23 mouse cellular contexts compared by ENCODE assay signal in genomic region chr7:47001125-47001899, GRCm38 (mm10). TPM values are rescaled to one million over a fixed set of nuclear protein-coding genes. Genes with fewer than 3 reads are reported as not detected.
DNase-seq lines count a peak whose midpoint lies in the region; ATAC-seq and TF ChIP-seq lines count a peak whose summit lies in the region.
"Had no signal": no experiment of that assay in that cellular context is flagged by ENCODE, and none has a peak within 500 bp of the region (broad histone marks: within the 10 kb centered on the region; RNA-seq: fewer than 3 reads in every experiment).

No protein-coding gene starts in this region.

- ATAC-seq in forebrain, embryonic 13.5 days = no peak
- ATAC-seq in forebrain, embryonic 11.5 days (replicated peaks; ENCODE audit: low FRiP score) = no peak
- no peak for ATAC-seq in intestine, embryonic 14.5 days (replicated peaks; ENCODE audit: low FRiP score, low TSS enrichment, low read depth)
- ATAC-seq in intestine, embryonic 16.5 days = no peak
- no peak for ATAC-seq in lung, embryonic 14.5 days (ENCODE audit: insufficient read depth)

- no peak for TF ChIP-seq POLR2A in myocyte (IDR thresholded peaks at IDR 0.05; ENCODE audit: insufficient read length, low read depth)

- peaks cover 90% of the 10 kb centered on the region for H3K79me2 ChIP-seq in myocyte (ENCODE audit: control insufficient read depth, insufficient read depth)

- H3K4me2 ChIP-seq in forebrain, embryonic 13.5 days = no peak overlapping the region
- H3K4me2 ChIP-seq in forebrain, embryonic 11.5 days (ENCODE audit: low read depth, low read length, severe bottlenecking) = no peak overlapping the region
- H3K4me2 ChIP-seq in intestine, embryonic 14.5 days (ENCODE audit: low read length) = peak overlapping the region; percentile 8; the same call in 1 of the 2 replicates
- H3K4me2 ChIP-seq in intestine, embryonic 16.5 days (ENCODE audit: low read depth, low read length) = no peak overlapping the region
- H3K4me2 ChIP-seq in lung, embryonic 14.5 days = 0 out of 2 replicates have a peak overlapping the region, but pooled peaks have one; percentile 2
- H3K4me2 ChIP-seq in myocyte (ENCODE audit: low read depth) = peak overlapping the region; percentile 47
- H3K4me2 ChIP-seq: heart, embryonic 15.5 days; limb, embryonic 13.5 days; midbrain, embryonic 13.5 days had no signal

- no peak for DNase-seq in forebrain, embryonic 11.5 days (ENCODE audit: low spot score)
- peak; percentile 42 for DNase-seq in intestine, embryonic 14.5 days (ENCODE audit: low spot score)
- DNase-seq in lung, embryonic 14.5 days = no peak
- DNase-seq in lung, postnatal 25 days (ENCODE audit: low spot score) = no peak
- DNase-seq in thymus, postnatal 25 days = no peak
- DNase-seq: adrenal gland, postnatal 25 days; cerebellum, adult 11-12 months; cerebellum, postnatal 14 days had no signal

- peak overlapping the region; percentile 40 for H3K27ac ChIP-seq in forebrain, embryonic 13.5 days
- H3K27ac ChIP-seq in forebrain, embryonic 11.5 days (ENCODE audit: low read depth, low read length) = no peak overlapping the region
- H3K27ac ChIP-seq in intestine, embryonic 14.5 days (ENCODE audit: low read depth) = peak overlapping the region; percentile 71; the same call in 1 of the 2 replicates
- H3K27ac ChIP-seq in intestine, embryonic 16.5 days (ENCODE audit: low read length) = no peak overlapping the region
- H3K27ac ChIP-seq in lung, embryonic 14.5 days (ENCODE audit: low read depth) = no peak overlapping the region; the same call in 1 of the 2 replicates

- H3K4me1 ChIP-seq in forebrain, embryonic 13.5 days = peaks cover 57% of the 10 kb centered on the region
- H3K4me1 ChIP-seq in forebrain, embryonic 11.5 days (replicated peaks; ENCODE audit: control insufficient read depth, insufficient read depth, low read length) = peaks cover 8% of the 10 kb centered on the region; the same call in 1 of the 2 replicates
- H3K4me1 ChIP-seq in intestine, embryonic 14.5 days (replicated peaks; ENCODE audit: control insufficient read depth, insufficient read depth, low read length) = peaks cover 37% of the 10 kb centered on the region
- H3K4me1 ChIP-seq in intestine, embryonic 16.5 days (ENCODE audit: control insufficient read depth, insufficient read depth, low read length) = peaks cover 46% of the 10 kb centered on the region
- peaks cover 19% of the 10 kb centered on the region for H3K4me1 ChIP-seq in lung, embryonic 14.5 days (ENCODE audit: insufficient read depth)

- no peak for TF ChIP-seq CTCF in lung, embryonic 14.5 days (IDR thresholded peaks at IDR 0.05; ENCODE audit: low read depth)

- H3K27me3 ChIP-seq in forebrain, embryonic 13.5 days = no peaks in the 10 kb centered on the region
- no peaks in the 10 kb centered on the region for H3K27me3 ChIP-seq in forebrain, embryonic 11.5 days (ENCODE audit: control insufficient read depth, insufficient read depth, low read length)
- no peaks in the 10 kb centered on the region for H3K27me3 ChIP-seq in intestine, embryonic 14.5 days (replicated peaks; ENCODE audit: control insufficient read depth, insufficient read depth, low read length)
- H3K27me3 ChIP-seq in intestine, embryonic 16.5 days (replicated peaks; ENCODE audit: control insufficient read depth, insufficient read depth, low read length) = no peaks in the 10 kb centered on the region
- no peaks in the 10 kb centered on the region for H3K27me3 ChIP-seq in lung, embryonic 14.5 days (ENCODE audit: insufficient read depth, low read length)
- H3K27me3 ChIP-seq in myocyte (ENCODE audit: control insufficient read depth, insufficient read depth, insufficient read length) = no peaks in the 10 kb centered on the region
- H3K27me3 ChIP-seq: heart, embryonic 15.5 days; limb, embryonic 13.5 days; midbrain, embryonic 13.5 days had no signal

- no peak overlapping the region for H3ac ChIP-seq in myocyte (ENCODE audit: control insufficient read depth, insufficient read length)

- peaks cover 30% of the 10 kb centered on the region for H3K36me3 ChIP-seq in forebrain, embryonic 13.5 days (ENCODE audit: poor library complexity, severe bottlenecking)
- H3K36me3 ChIP-seq in forebrain, embryonic 11.5 days (ENCODE audit: control insufficient read depth, insufficient read depth, low read length) = peaks cover 5% of the 10 kb centered on the region; the same call in 1 of the 2 replicates
- H3K36me3 ChIP-seq in intestine, embryonic 14.5 days (ENCODE audit: control insufficient read depth, insufficient read depth, low read length) = peaks cover 30% of the 10 kb centered on the region
- peaks cover 12% of the 10 kb centered on the region for H3K36me3 ChIP-seq in intestine, embryonic 16.5 days (ENCODE audit: control insufficient read depth, insufficient read depth, low read length)
- H3K36me3 ChIP-seq in lung, embryonic 14.5 days (ENCODE audit: insufficient read depth) = peaks cover 33% of the 10 kb centered on the region
- H3K36me3 ChIP-seq in myocyte (ENCODE audit: control insufficient read depth, insufficient read depth) = peaks cover 26% of the 10 kb centered on the region

- no peak overlapping the region for H3K9ac ChIP-seq in forebrain, embryonic 13.5 days
- H3K9ac ChIP-seq in forebrain, embryonic 11.5 days (ENCODE audit: low read length) = no peak overlapping the region
- H3K9ac ChIP-seq in intestine, embryonic 14.5 days (ENCODE audit: low read length) = no peak overlapping the region
- no peak overlapping the region for H3K9ac ChIP-seq in intestine, embryonic 16.5 days (ENCODE audit: low read depth, low read length)
- no peak overlapping the region for H3K9ac ChIP-seq in lung, embryonic 14.5 days
- H3K9ac ChIP-seq: heart, embryonic 15.5 days; limb, embryonic 13.5 days had no signal

- H3K9me3 ChIP-seq in forebrain, embryonic 13.5 days (replicated peaks) = no peaks in the 10 kb centered on the region
- no peaks in the 10 kb centered on the region for H3K9me3 ChIP-seq in forebrain, embryonic 11.5 days (ENCODE audit: control insufficient read depth, low read length)
- H3K9me3 ChIP-seq in intestine, embryonic 14.5 days (ENCODE audit: control insufficient read depth, low read length) = no peaks in the 10 kb centered on the region
- H3K9me3 ChIP-seq in intestine, embryonic 16.5 days (ENCODE audit: control insufficient read depth, low read length) = no peaks in the 10 kb centered on the region
- H3K9me3 ChIP-seq in lung, embryonic 14.5 days (ENCODE audit: low read depth, low read length) = no peaks in the 10 kb centered on the region
- H3K9me3 ChIP-seq: G1E; heart, embryonic 15.5 days; limb, embryonic 13.5 days; midbrain, embryonic 13.5 days had no signal

- WGBS in forebrain, embryonic 13.5 days = 86% methylated on average over 5 of the region's 5 CpGs
- 92% methylated on average over 5 of the region's 5 CpGs for WGBS in forebrain, embryonic 11.5 days
- 35% methylated on average over 5 of the region's 5 CpGs for WGBS in intestine, embryonic 14.5 days
- WGBS in intestine, embryonic 16.5 days = 44% methylated on average over 5 of the region's 5 CpGs
- 38% methylated on average over 5 of the region's 5 CpGs for WGBS in lung, embryonic 14.5 days

- no peak overlapping the region for H3K4me3 ChIP-seq in forebrain, embryonic 13.5 days
- no peak overlapping the region for H3K4me3 ChIP-seq in forebrain, embryonic 11.5 days (ENCODE audit: low read depth, low read length)
- no peak overlapping the region for H3K4me3 ChIP-seq in intestine, embryonic 14.5 days (ENCODE audit: low read depth, low read length)
- no peak overlapping the region for H3K4me3 ChIP-seq in intestine, embryonic 16.5 days (ENCODE audit: low read length)
- no peak overlapping the region for H3K4me3 ChIP-seq in lung, embryonic 14.5 days (ENCODE audit: low read depth, low read length)
- H3K4me3 ChIP-seq in myocyte = no peak overlapping the region
- H3K4me3 ChIP-seq: heart, embryonic 15.5 days; limb, embryonic 13.5 days; midbrain, embryonic 13.5 days had no signal

TF ChIP-seq in myocyte, 11 proteins besides CTCF, POLR2A, EP300 and RAD21 (continues in another document):
- TF ChIP-seq MAX (IDR thresholded peaks at IDR 0.05; ENCODE audit: low read depth) (no peak), CEBPB (IDR thresholded peaks at IDR 0.05; ENCODE audit: insufficient read depth, poor library complexity, severe bottlenecking) (no peak)

RNA-seq across cellular contexts. Expression of gene Spty2d1, which starts 6.9 kb away (rescaled TPM):
- 12.0 and 12.4 TPM in 2 replicates for polyA plus RNA-seq in forebrain, embryonic 13.5 days (2015; fragmentation: Nextera tagmentation; extraction: Ambion mirVana)
- polyA plus RNA-seq in forebrain, embryonic 11.5 days (2014; fragmentation: Nextera tagmentation; extraction: Ambion mirVana) = 12.7 and 14.0 TPM in 2 replicates
- polyA plus RNA-seq in intestine, embryonic 14.5 days (2014; fragmentation: Nextera tagmentation; extraction: Ambion mirVana) = 17.6 and 18.0 TPM in 2 replicates
- polyA plus RNA-seq in intestine, embryonic 16.5 days (2015; fragmentation: Nextera tagmentation; extraction: Ambion mirVana) = 15.2 and 16.5 TPM in 2 replicates
- 23.6 and 23.8 TPM in 2 replicates for polyA plus RNA-seq in lung, embryonic 14.5 days (2014; fragmentation: Nextera tagmentation; extraction: Ambion mirVana)
- polyA plus RNA-seq in myocyte (2012; fragmentation: generic; extraction: Trizol) = 12.0 TPM

RNA-seq across cellular contexts. Expression of gene Gm9999, which starts 17.9 kb away (rescaled TPM):
- polyA plus RNA-seq in forebrain, embryonic 13.5 days (2015; fragmentation: Nextera tagmentation; extraction: Ambion mirVana) = not detected in 2 replicates
- not detected in 2 replicates for polyA plus RNA-seq in forebrain, embryonic 11.5 days (2014; fragmentation: Nextera tagmentation; extraction: Ambion mirVana)
- polyA plus RNA-seq in intestine, embryonic 14.5 days (2014; fragmentation: Nextera tagmentation; extraction: Ambion mirVana) = not detected in 2 replicates
- polyA plus RNA-seq in intestine, embryonic 16.5 days (2015; fragmentation: Nextera tagmentation; extraction: Ambion mirVana) = not detected in 2 replicates
- polyA plus RNA-seq in lung, embryonic 14.5 days (2014; fragmentation: Nextera tagmentation; extraction: Ambion mirVana) = not detected in 2 replicates
- not detected for polyA plus RNA-seq in myocyte (2012; fragmentation: generic; extraction: Trizol)
- polyA plus RNA-seq: G1E; heart, embryonic 15.5 days; hindbrain, embryonic 11.5 days; kidney, embryonic 14.5 days; large intestine, adult 2 months; limb, embryonic 13.5 days; lung, postnatal 0 days; midbrain, embryonic 13.5 days; neural tube, embryonic 14.5 days; spleen, adult 2 months; stomach, embryonic 14.5 days; thymus, postnatal 0 days had no signal

RNA-seq across cellular contexts. Expression of gene Uevld, which starts 43.0 kb away (rescaled TPM):
- 9.4 and 10.4 TPM in 2 replicates for polyA plus RNA-seq in forebrain, embryonic 13.5 days (2015; fragmentation: Nextera tagmentation; extraction: Ambion mirVana)
- polyA plus RNA-seq in forebrain, embryonic 11.5 days (2014; fragmentation: Nextera tagmentation; extraction: Ambion mirVana) = 13.9 and 14.3 TPM in 2 replicates
- 11.4 and 12.6 TPM in 2 replicates for polyA plus RNA-seq in intestine, embryonic 14.5 days (2014; fragmentation: Nextera tagmentation; extraction: Ambion mirVana)
- 10.0 and 10.1 TPM in 2 replicates for polyA plus RNA-seq in intestine, embryonic 16.5 days (2015; fragmentation: Nextera tagmentation; extraction: Ambion mirVana)
- polyA plus RNA-seq in lung, embryonic 14.5 days (2014; fragmentation: Nextera tagmentation; extraction: Ambion mirVana) = 14.9 TPM in 2 replicates
- 3.6 TPM for polyA plus RNA-seq in myocyte (2012; fragmentation: generic; extraction: Trizol)

RNA-seq across cellular contexts. Expression of gene Tmem86a, which starts 49.1 kb away (rescaled TPM):
- polyA plus RNA-seq in forebrain, embryonic 13.5 days (2015; fragmentation: Nextera tagmentation; extraction: Ambion mirVana) = 19.0 and 20.0 TPM in 2 replicates
- 6.9 and 9.4 TPM in 2 replicates for polyA plus RNA-seq in forebrain, embryonic 11.5 days (2014; fragmentation: Nextera tagmentation; extraction: Ambion mirVana)
- 30.6 and 31.4 TPM in 2 replicates for polyA plus RNA-seq in intestine, embryonic 14.5 days (2014; fragmentation: Nextera tagmentation; extraction: Ambion mirVana)
- 59.3 and 63.1 TPM in 2 replicates for polyA plus RNA-seq in intestine, embryonic 16.5 days (2015; fragmentation: Nextera tagmentation; extraction: Ambion mirVana)
- 31.9 and 32.1 TPM in 2 replicates for polyA plus RNA-seq in lung, embryonic 14.5 days (2014; fragmentation: Nextera tagmentation; extraction: Ambion mirVana)
- 28.6 TPM for polyA plus RNA-seq in myocyte (2012; fragmentation: generic; extraction: Trizol)

Comparison
In these comparisons a context has a peak if more than half of its experiments do, and no peak if none do; other contexts are left out.
1. H3K27ac ChIP-seq: peak in forebrain, embryonic 13.5 days (single experiment) and intestine, embryonic 14.5 days (single experiment); none in forebrain, embryonic 11.5 days (single experiment), intestine, embryonic 16.5 days (single experiment) and lung, embryonic 14.5 days (single experiment).
2. H3K4me2 ChIP-seq: peak in intestine, embryonic 14.5 days (single experiment), lung, embryonic 14.5 days (single experiment) and myocyte (single experiment); none in forebrain, embryonic 13.5 days (single experiment), forebrain, embryonic 11.5 days (single experiment) and intestine, embryonic 16.5 days (single experiment).